Mouse (Mus musculus) heart, embryonic 10.5 days (tissue): ENCODE data around the gene Psapl1. TPM values are rescaled to one million over a fixed set of nuclear protein-coding genes. Genes with fewer than 3 reads are reported as not detected.

ENCODE experiments used
- DNase-seq: peaks from one replicate; pipeline ENCODE4 v3.0.0-alpha.2; 2017; ENCODE audit warnings: low spot score
- H3K27ac ChIP-seq: fragments of 300-500 bp; sonication (generic); 2 replicates; pipeline ENCODE4 v1.5.1; 2016; ENCODE audit warnings: mild to moderate bottlenecking
- H3K27me3 ChIP-seq: fragments of 300-500 bp; sonication (generic); 2 replicates; pipeline ENCODE4 v1.6.1; 2016; ENCODE audit warnings: mild to moderate bottlenecking; ENCODE audit not compliant: poor library complexity, insufficient read depth, severe bottlenecking
- H3K36me3 ChIP-seq: fragments of 300-500 bp; sonication (generic); 2 replicates; pipeline ENCODE4 v1.6.1; 2016; ENCODE audit warnings: mild to moderate bottlenecking, moderate library complexity
- H3K4me1 ChIP-seq: fragments of 300-500 bp; sonication (generic); 2 replicates; pipeline ENCODE4 v1.6.1; 2016; ENCODE audit warnings: mild to moderate bottlenecking
- H3K4me3 ChIP-seq: fragments of 300-500 bp; sonication (generic); 2 replicates; pipeline ENCODE4 v1.5.1; 2016; ENCODE audit warnings: mild to moderate bottlenecking, moderate library complexity
- H3K9me3 ChIP-seq: fragments of 300-500 bp; sonication (generic); 2 replicates; pipeline ENCODE4 v1.6.1; 2016; ENCODE audit warnings: mild to moderate bottlenecking, moderate library complexity
- whole genome bisulfite sequencing: fragments of 180-500 bp; shearing (Covaris S2); methylation state at CpG from one replicate; pipeline ENCODE4 v1.1.7; 2016; 5-methylcytosine and 5-hydroxymethylcytosine counted together
- polyA plus RNA-seq: library from polyadenylated mRNA; unstranded; fragments of >200 nt; fragmentation: Nextera tagmentation; extraction: Ambion mirVana; gene quantifications from 2 replicates; pipeline ENCODE4 v1.2.1, GENCODE M21; 2016

The Psapl1 gene
- polyA plus RNA-seq, result 0.05 and 0.11 TPM in 2 replicates

DNA sequence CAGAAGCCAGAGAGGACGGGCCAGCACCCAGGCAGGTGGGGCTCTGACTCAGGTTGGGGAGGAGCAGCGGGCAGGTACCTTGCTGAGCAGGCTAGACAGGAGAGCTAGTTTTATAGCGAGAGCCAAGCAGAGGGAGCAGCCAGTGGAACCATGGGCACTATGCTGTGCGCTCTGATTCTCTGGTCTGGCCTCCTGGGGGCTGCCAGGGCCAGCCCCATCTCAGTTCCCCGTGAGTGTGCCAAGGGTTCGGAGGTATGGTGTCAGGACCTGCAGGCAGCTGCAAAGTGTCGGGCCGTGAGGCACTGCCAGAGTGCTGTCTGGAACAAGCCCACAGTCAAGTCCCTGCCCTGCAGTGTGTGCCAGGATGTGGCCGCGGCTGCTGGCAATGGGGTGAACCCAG lies at the start of gene Psapl1:
TSS of gene Psapl1 (plus strand) at position 106 of the 400 bp plus-strand sequence.
- no peaks in the 10 kb centered on the region for H3K36me3 ChIP-seq
- no peak within 1 kb of the TSS for H3K27ac ChIP-seq
- H3K4me1 ChIP-seq, result peaks cover 4% of the 10 kb centered on the region
- peaks cover 3% of the 10 kb centered on the region; the same call in 1 of the 2 replicates for H3K27me3 ChIP-seq
- no peaks in the 10 kb centered on the region for H3K9me3 ChIP-seq
- WGBS, result 84% methylated on average over 10 of the region's 10 CpGs
- H3K4me3 ChIP-seq, result no peak within 1 kb of the TSS
- DNase-seq, result no peak

DNA sequence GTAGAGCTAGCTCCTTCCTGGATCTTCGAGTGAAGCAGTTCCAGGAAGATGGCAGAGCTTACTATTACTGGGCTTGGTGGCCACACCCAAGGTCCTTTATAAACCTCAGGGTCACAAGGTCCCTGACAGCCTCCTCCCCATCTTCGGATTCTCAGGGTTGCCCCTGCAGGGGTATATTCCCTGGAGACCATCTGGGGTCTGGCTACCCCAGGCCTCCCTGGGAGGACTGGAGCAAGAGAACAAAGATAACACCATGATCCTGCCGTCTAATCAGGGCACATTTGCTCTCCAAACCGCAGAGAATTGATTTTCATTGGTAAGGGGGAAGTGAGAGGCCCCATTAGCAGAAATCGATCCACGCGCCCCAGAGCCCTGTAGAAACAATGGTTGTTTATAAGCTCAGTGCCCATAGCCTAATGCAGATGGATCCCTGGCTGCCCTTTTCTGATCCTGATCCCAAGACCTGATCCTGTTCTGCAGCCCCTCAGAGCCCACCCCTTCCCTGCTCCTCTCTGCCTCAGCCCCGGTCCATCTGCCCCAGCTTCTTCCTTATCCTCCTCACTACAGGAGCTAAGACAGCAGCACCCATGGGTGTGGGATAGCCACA lies 48.8 kb upstream of the Psapl1 start:
- H3K27ac ChIP-seq, result 0 out of 2 replicates have a peak overlapping the region, but pooled peaks have one; percentile 3
- no peaks in the 10 kb centered on the region for H3K36me3 ChIP-seq
- H3K4me1 ChIP-seq, result peaks cover 9% of the 10 kb centered on the region
- DNase-seq, result no peak
- no peaks in the 10 kb centered on the region for H3K9me3 ChIP-seq
- no peak overlapping the region for H3K4me3 ChIP-seq
- WGBS, result 58% methylated on average over 8 of the region's 8 CpGs
- H3K27me3 ChIP-seq, result peaks cover 12% of the 10 kb centered on the region; the same call in 1 of the 2 replicates

DNA sequence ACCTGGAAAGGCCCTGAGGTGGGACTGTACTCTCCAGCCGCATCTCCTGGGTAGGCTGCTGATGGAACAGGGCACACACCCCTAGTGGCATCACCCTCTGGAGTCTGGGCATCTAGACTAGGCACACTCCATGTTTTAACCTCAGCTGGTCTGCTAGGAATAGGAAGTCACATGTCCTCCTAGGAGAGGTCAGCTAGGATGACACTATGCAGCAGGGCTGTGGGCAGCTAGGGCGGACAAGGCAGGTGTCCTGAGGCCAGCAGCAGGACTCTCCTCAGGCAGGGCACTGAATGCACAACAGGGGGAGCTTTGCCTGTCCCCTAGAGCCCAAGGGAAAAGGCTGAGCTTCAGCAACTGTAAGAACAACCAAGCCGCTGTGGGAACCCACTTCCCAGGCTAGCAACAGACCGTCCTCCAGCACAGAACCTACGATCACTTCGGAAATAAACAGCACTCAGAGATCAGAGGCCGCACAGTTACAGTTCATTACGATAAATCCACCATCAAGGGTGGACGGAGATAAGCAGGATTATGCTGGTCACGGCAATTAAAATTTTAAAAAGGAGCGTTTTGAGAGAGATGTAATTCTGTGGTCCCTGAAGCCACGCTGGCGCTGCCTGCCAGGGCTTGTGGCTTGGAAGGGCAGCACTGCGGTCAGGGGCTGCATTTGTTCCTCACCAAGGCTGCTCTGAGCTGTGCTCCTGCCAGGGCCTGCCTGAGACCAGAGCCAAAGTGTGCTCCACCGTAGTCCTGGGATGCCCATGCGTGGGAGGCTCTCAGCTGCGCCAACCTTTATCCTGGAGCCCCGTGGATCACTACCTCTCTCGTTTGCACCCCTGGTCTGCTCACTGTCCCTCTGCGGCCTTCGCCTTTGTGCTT lies 38.2 kb upstream of the Psapl1 start:
- Histone ChIP-seq H3K27ac (no peak overlapping the region), H3K36me3 (no peaks in the 10 kb centered on the region), H3K27me3 (no peaks in the 10 kb centered on the region), H3K9me3 (no peaks in the 10 kb centered on the region), H3K4me1 (0 out of 2 replicates have a peak, but pooled peaks cover 2% of the 10 kb centered on the region), H3K4me3 (no peak overlapping the region)
- DNase-seq, result no peak
- 85% methylated on average over 21 of the region's 21 CpGs for WGBS

DNA sequence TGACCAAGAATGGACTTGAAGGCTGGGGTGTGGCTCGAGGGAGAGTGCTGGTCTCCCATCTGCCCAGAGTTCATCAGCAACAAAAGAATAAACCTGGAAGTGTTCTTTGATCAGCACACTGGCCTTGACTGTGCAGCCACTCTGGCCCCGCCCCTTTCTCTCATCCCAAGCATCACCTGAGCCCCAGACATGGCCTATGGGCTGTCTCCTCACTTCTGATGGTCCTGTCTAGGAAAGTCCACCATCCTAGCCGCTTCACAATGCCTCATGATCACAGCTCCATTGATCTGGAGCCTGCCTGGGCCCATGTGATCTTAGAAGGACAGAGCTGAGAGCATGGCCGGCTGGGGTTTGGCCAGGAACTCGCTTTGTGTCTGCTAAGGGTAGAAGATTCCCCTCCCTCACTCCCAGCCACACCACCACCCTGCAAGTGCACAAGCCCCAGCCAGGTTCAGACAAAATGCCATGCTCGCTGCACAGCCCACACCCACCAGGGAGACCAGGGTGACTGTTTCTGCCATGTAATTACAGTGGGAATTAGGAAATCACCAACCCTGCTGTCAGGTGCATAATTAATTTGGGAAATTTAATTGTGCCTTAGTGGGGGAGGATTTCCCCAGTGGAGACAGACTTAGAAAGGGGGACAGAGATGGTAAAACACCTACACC lies 37.3 kb upstream of the Psapl1 start:
- Histone ChIP-seq H3K4me3 (no peak overlapping the region), H3K36me3 (no peaks in the 10 kb centered on the region), H3K27me3 (no peaks in the 10 kb centered on the region), H3K9me3 (no peaks in the 10 kb centered on the region), H3K4me1 (0 out of 2 replicates have a peak, but pooled peaks cover under 1% of the 10 kb centered on the region), H3K27ac (no peak overlapping the region)
- 79% methylated on average over 6 of the region's 6 CpGs for WGBS
- DNase-seq, result no peak

DNA sequence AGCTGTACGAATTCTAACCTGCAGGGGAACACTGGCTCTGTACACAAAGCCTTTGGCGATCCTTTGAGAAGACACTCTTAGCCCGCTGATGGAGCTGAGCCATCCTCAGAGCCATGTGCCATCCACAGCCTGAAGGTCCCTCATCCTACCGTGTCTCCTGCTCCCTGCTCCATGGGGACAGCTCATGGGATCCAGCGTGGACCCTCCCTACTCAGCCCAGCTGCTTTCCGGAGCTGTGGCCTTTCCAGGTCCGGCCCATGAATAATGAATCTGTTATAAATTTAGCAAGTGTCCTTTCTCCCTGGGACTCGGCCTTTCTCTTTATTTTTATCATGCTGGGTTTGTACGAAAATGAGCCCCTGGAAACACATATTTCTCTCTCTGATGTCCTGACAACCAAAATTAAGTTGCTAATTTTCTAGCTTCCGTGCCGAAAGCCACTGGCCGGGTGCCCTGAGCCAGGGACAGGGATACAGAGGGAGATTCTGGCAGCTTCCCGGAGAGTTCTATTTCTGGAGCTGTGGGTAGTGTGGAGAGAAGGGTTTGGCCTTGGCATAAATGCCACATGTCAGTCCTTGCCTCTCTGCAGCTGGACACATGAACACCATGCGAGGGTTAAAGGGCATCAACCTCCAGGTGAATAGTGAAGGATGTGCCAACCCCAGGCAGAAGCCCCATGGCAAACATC lies 34.7 kb upstream of the Psapl1 start:
- Histone ChIP-seq H3K4me3 (no peak overlapping the region), H3K4me1 (no peaks in the 10 kb centered on the region), H3K36me3 (no peaks in the 10 kb centered on the region), H3K27ac (no peak overlapping the region), H3K9me3 (no peaks in the 10 kb centered on the region), H3K27me3 (peaks cover 8% of the 10 kb centered on the region; the same call in 1 of the 2 replicates)
- 77% methylated on average over 14 of the region's 14 CpGs for WGBS
- DNase-seq, result no peak

DNA sequence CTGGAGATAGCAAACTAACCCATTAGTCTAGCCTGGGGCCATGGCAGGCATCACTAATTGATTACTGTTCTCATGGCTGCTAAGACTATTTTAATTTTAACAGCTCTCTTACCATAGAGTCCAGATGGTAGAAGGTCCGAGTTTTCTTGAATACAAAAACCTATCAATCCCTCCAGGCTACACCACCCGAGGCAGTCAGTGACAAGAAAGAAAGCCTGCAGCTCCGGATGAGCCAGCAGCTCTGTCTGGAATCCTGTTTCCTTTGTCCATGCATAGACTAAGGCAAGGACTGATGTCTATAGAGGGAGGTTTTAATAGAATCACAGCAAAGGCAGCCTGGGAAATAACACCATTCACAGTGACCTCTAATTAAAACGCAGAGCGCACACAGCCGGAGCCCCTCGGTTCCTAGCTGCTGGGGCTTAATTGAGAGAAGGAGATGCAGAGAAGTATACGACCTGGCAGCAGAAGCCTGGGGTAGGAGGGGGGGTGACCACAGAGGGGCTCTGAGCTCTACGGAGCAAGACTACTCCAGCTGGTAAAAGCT lies 29.2 kb upstream of the Psapl1 start:
- Histone ChIP-seq H3K36me3 (no peaks in the 10 kb centered on the region), H3K27me3 (peaks cover 8% of the 10 kb centered on the region; the same call in 1 of the 2 replicates), H3K9me3 (no peaks in the 10 kb centered on the region), H3K27ac (no peak overlapping the region), H3K4me3 (no peak overlapping the region), H3K4me1 (peaks cover 8% of the 10 kb centered on the region; the same call in 1 of the 2 replicates)
- no peak for DNase-seq
- WGBS, result 70% methylated on average over 9 of the region's 9 CpGs

DNA sequence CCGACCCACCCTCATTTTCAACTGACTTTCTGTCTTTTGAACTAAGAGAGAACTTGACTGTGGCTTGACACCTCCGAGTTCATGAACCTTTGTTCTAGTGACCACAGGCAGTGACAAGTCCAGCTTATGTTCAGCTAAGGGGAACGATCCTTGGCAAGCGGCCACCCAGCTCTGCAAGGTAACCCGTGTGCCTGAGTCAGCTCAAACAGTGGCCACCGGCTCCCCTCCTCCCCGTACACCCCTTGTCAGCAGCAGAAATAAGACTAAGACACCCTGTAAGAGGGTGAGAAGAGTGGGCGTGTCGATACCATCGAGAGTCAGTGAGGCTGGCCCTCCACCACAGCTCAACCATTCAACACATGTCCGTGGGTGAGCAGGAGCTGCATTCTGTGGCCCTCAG lies 27.4 kb upstream of the Psapl1 start:
- DNase-seq, result no peak
- peaks cover 9% of the 10 kb centered on the region; the same call in 1 of the 2 replicates for H3K4me1 ChIP-seq
- H3K36me3 ChIP-seq, result no peaks in the 10 kb centered on the region
- H3K4me3 ChIP-seq, result no peak overlapping the region
- 70% methylated on average over 11 of the region's 11 CpGs for WGBS
- no peaks in the 10 kb centered on the region for H3K9me3 ChIP-seq
- no peak overlapping the region for H3K27ac ChIP-seq
- peaks cover 8% of the 10 kb centered on the region; the same call in 1 of the 2 replicates for H3K27me3 ChIP-seq

DNA sequence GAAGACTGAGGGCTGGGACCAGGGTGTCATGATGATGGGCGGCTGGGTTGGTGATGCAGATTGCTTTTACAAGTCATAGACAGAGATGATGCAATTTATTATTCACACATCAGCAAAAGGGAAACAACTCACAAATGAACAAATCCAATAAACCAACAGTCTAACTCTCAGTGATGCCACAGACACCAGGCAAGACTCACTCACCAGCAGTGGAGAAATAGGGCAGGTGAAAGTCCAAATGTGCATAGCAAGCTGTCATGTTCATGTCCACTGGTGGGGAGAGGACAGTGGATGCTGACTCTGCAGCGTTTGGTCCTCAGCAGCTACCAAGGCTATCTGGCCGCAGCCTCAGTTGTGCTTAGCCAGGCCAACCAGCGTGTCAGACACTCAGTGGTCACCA lies 26.9 kb upstream of the Psapl1 start:
- no peaks in the 10 kb centered on the region for H3K9me3 ChIP-seq
- no peaks in the 10 kb centered on the region for H3K36me3 ChIP-seq
- DNase-seq, result no peak
- H3K4me3 ChIP-seq, result no peak overlapping the region
- no peak overlapping the region for H3K27ac ChIP-seq
- 83% methylated on average over 4 of the region's 4 CpGs for WGBS
- H3K27me3 ChIP-seq, result peaks cover 6% of the 10 kb centered on the region; the same call in 1 of the 2 replicates
- H3K4me1 ChIP-seq, result peaks cover 9% of the 10 kb centered on the region; the same call in 1 of the 2 replicates

DNA sequence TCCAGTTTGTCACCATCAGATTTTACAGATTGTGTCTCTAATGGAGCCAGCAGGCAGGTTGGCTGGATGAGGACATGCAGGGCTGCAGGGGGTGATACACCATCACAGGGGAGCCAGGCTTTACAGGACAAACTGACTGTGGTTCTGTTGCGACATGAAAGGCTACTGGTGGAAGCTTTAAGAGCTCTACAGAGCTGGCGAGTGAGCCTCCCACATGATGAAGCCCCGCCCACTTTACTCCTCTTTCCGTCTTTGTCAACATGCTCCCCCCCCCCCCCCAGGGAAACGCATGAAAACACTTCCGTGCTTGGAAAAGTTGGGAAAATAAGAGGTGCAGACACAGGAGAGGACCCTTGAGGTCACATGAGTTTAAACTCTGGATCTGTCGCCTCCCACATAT lies 25.6 kb upstream of the Psapl1 start:
- Histone ChIP-seq H3K9me3 (no peaks in the 10 kb centered on the region), H3K36me3 (no peaks in the 10 kb centered on the region), H3K4me3 (no peak overlapping the region), H3K27me3 (no peaks in the 10 kb centered on the region), H3K4me1 (peaks cover 9% of the 10 kb centered on the region; the same call in 1 of the 2 replicates), H3K27ac (no peak overlapping the region)
- no peak for DNase-seq
- WGBS, result 55% methylated on average over 7 of the region's 7 CpGs

DNA sequence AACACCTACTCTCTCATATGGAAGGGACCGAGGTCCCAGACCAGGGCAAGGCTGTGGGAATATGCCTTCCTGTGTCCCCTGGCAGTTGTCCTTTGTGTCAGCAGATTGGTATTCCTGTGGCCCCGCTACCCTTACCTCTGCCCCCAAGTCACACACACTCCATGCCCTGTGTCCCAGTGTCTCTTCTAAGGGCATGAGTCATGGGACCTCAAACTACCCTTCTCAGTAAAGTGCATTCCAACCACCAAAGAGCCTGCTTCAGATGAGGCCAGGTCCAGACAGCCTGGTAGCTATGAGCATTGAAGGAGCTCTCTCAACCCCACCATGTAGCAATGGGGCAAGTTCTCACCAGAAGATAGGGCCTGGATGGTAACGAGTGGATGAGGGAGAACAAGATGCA lies 25.0 kb upstream of the Psapl1 start:
- no peak for DNase-seq
- Histone ChIP-seq H3K9me3 (no peaks in the 10 kb centered on the region), H3K4me3 (no peak overlapping the region), H3K36me3 (no peaks in the 10 kb centered on the region), H3K27ac (no peak overlapping the region), H3K27me3 (no peaks in the 10 kb centered on the region), H3K4me1 (peaks cover 9% of the 10 kb centered on the region; the same call in 1 of the 2 replicates)
- WGBS, result 93% methylated on average over 3 of the region's 3 CpGs

DNA sequence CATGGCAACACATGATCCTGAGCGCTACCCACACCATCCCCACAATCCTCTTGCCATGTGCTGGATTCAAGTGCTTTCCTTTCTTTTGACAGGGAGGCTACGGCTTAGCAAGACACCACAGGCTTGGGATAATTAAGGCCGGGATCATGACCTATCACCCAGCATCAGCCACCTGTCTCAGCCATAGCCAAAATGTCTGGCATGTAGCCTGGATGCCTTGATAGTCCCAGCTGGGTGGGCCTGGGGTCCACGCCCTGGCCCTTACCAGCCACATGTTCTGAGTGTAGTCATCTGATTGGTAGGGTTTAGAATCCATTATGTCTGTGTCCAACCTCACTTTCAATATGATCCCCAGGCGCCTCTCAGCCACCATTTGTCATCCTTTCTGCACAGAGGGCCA lies 24.1 kb upstream of the Psapl1 start:
- Histone ChIP-seq H3K4me1 (peaks cover 9% of the 10 kb centered on the region; the same call in 1 of the 2 replicates), H3K27ac (no peak overlapping the region), H3K27me3 (no peaks in the 10 kb centered on the region), H3K9me3 (no peaks in the 10 kb centered on the region), H3K4me3 (no peak overlapping the region), H3K36me3 (no peaks in the 10 kb centered on the region)
- no peak for DNase-seq
- 84% methylated on average over 5 of the region's 5 CpGs for whole genome bisulfite sequencing

DNA sequence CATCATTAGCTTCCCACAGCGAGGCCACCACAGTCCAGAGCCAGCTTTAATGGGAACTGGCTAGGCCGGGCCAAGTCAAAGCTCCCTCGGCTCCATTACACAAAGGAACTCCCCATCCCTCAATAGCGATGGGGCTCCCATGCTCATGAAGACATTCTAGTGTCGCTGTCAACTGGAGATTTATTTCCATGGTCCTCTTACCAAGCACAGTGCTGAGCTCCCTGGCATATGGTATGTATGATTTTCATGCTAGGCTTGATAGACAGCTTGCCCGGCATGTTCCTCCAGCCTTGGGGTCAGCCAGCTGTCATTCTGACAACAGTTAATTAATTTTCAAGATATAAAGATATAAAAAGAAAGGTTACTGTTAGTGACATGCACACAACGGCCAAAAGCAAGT lies 21.5 kb upstream of the Psapl1 start:
- Histone ChIP-seq H3K27ac (no peak overlapping the region), H3K4me1 (peaks cover 6% of the 10 kb centered on the region; the same call in 1 of the 2 replicates), H3K36me3 (no peaks in the 10 kb centered on the region), H3K9me3 (no peaks in the 10 kb centered on the region), H3K27me3 (no peaks in the 10 kb centered on the region), H3K4me3 (no peak overlapping the region)
- WGBS, result 88% methylated on average over 7 of the region's 7 CpGs
- no peak for DNase-seq
